Mouse (Mus musculus) kidney, embryonic 14.5 days (tissue): Measurements from ENCODE around the gene Washc4. TPM values are rescaled to one million over a fixed set of nuclear protein-coding genes. Genes with fewer than 3 reads are reported as not detected.
"Not testable (repeated sequence)": the region's sequence is repeated elsewhere in the genome, so short reads cannot be mapped to it uniquely, and the experiment has no call there.

Experiments used
- ATAC-seq: fragments of 200-750 bp; cut with Nextera tagmentation; 2 replicates; pipeline ENCODE4 v1.8.0; 2017; ENCODE audit warnings: moderate number of reproducible peaks, mild to moderate bottlenecking, moderate TSS enrichment, moderate library complexity; ENCODE audit not compliant: low FRiP score, low TSS enrichment
- H3K27ac ChIP-seq: fragments of 300-500 bp; sonication (generic); 2 replicates; pipeline ENCODE4 v1.5.1; 2014; ENCODE audit warnings: low read depth, mild to moderate bottlenecking, low read length, moderate library complexity, mixed read lengths
- H3K27me3 ChIP-seq: fragments of 300-500 bp; sonication (generic); 2 replicates; pipeline ENCODE4 v1.6.1; 2014; ENCODE audit warnings: mild to moderate bottlenecking, low read length; ENCODE audit not compliant: control insufficient read depth, insufficient read depth
- H3K36me3 ChIP-seq: fragments of 300-500 bp; sonication (generic); 2 replicates; pipeline ENCODE4 v1.6.1; 2014; ENCODE audit warnings: low read length, mixed read lengths; ENCODE audit not compliant: control insufficient read depth, insufficient read depth
- H3K4me1 ChIP-seq: fragments of 300-500 bp; sonication (generic); 2 replicates; pipeline ENCODE4 v1.6.1; 2014; ENCODE audit warnings: low read length, mixed read lengths; ENCODE audit not compliant: control insufficient read depth, insufficient read depth
- H3K4me2 ChIP-seq: fragments of 300-500 bp; sonication (generic); replicated peaks from 2 replicates; pipeline ENCODE4 v1.6.1; 2014; ENCODE audit warnings: low read depth, mild to moderate bottlenecking, low read length
- H3K4me3 ChIP-seq: fragments of 300-500 bp; sonication (generic); 2 replicates; pipeline ENCODE4 v1.5.1; 2014; ENCODE audit warnings: mild to moderate bottlenecking, low read length
- H3K9ac ChIP-seq: fragments of 300-500 bp; sonication (generic); 2 replicates; pipeline ENCODE4 v1.6.1; 2014; ENCODE audit warnings: low read depth, mild to moderate bottlenecking, low read length, moderate library complexity
- H3K9me3 ChIP-seq: fragments of 300-500 bp; sonication (generic); 2 replicates; pipeline ENCODE4 v1.6.1; 2016; ENCODE audit warnings: low read length; ENCODE audit not compliant: control insufficient read depth
- WGBS: fragments of 180-500 bp; shearing (Covaris S2); extraction: QIAGEN DNeasy Blood & Tissue Kit; methylation state at CpG from one replicate; pipeline ENCODE4 v1.1.7; 2014; 5-methylcytosine and 5-hydroxymethylcytosine counted together
- polyA plus RNA-seq: library from polyadenylated mRNA; unstranded; fragments of >200 nt; fragmentation: Nextera tagmentation; extraction: Ambion mirVana; gene quantifications from 2 replicates; pipeline ENCODE4 v1.2.1, GENCODE M21; 2014

The Washc4 gene
- 22.8 and 44.1 TPM in 2 replicates for polyA plus RNA-seq

GRCm38 (mm10) chr10:83543439-83544102 is at the start of gene Washc4:
TSS of gene Washc4 (plus strand) at chr10:83543752.
- no peaks in the 10 kb centered on the region for H3K27me3 ChIP-seq
- peak within 1 kb of the TSS; percentile 82 for H3K9ac ChIP-seq
- no peaks in the 10 kb centered on the region for H3K9me3 ChIP-seq
- H3K4me3 ChIP-seq = peak within 1 kb of the TSS; percentile 75
- H3K4me1 ChIP-seq = peaks cover 17% of the 10 kb centered on the region
- ATAC-seq = peak; percentile 100
- H3K4me2 ChIP-seq = peak within 1 kb of the TSS; percentile 53
- 3% methylated on average over 49 of the region's 49 CpGs for WGBS
- peak within 1 kb of the TSS; percentile 53; the same call in 1 of the 2 replicates for H3K27ac ChIP-seq
- peaks cover 8% of the 10 kb centered on the region; the same call in 1 of the 2 replicates for H3K36me3 ChIP-seq

DNA sequence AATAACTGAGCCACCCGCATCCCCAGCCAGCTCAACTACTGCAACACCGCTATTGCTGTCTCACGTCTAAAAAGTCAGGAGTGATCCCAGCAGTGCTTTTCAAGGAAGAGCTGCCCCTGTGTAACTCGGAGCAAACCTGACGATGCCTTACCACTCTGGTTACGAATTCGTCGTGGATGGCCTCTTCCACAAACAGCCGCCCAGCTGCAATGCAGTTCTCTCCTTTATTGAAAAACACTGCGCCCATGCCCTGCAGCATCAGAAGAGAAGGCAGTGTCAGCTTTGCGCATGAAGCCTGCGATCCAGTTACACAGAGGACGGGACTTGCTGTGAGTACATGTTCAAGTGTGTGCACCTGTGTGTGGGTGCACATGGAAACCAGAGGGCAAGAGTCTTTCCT is 46.2 kb upstream of the Washc4 start:
- WGBS = 67% methylated on average over 13 of the region's 13 CpGs
- no peak overlapping the region for H3K4me2 ChIP-seq
- no peak overlapping the region for H3K9ac ChIP-seq
- no peaks in the 10 kb centered on the region for H3K36me3 ChIP-seq
- H3K9me3 ChIP-seq = no peaks in the 10 kb centered on the region
- H3K27ac ChIP-seq = no peak overlapping the region
- ATAC-seq = no peak
- no peak overlapping the region for H3K4me3 ChIP-seq
- no peaks in the 10 kb centered on the region for H3K4me1 ChIP-seq
- no peaks in the 10 kb centered on the region for H3K27me3 ChIP-seq

GRCm38 (mm10) chr10:83508962-83509660 is 34.4 kb upstream of the Washc4 start:
- ATAC-seq = no peak
- no peak overlapping the region for H3K4me3 ChIP-seq
- H3K9me3 ChIP-seq = no peaks in the 10 kb centered on the region
- H3K27ac ChIP-seq = no peak overlapping the region
- no peaks in the 10 kb centered on the region for H3K27me3 ChIP-seq
- no peaks in the 10 kb centered on the region for H3K4me1 ChIP-seq
- H3K9ac ChIP-seq = no peak overlapping the region
- H3K4me2 ChIP-seq = no peak overlapping the region
- 69% methylated on average over 8 of the region's 8 CpGs for WGBS
- H3K36me3 ChIP-seq = no peaks in the 10 kb centered on the region

- no peaks in the 10 kb centered on the region for H3K36me3 ChIP-seq
- no peak overlapping the region for H3K4me2 ChIP-seq
- H3K27ac ChIP-seq = no peak overlapping the region
- H3K27me3 ChIP-seq = no peaks in the 10 kb centered on the region
- H3K4me3 ChIP-seq = no peak overlapping the region
- no peaks in the 10 kb centered on the region for H3K9me3 ChIP-seq
- H3K9ac ChIP-seq = no peak overlapping the region
- 77% methylated on average over 5 of the region's 5 CpGs for WGBS
- ATAC-seq = no peak
- H3K4me1 ChIP-seq = no peaks in the 10 kb centered on the region
Measured at GRCm38 (mm10) chr10:83511304-83511703, 32.2 kb upstream of the Washc4 start.

DNA sequence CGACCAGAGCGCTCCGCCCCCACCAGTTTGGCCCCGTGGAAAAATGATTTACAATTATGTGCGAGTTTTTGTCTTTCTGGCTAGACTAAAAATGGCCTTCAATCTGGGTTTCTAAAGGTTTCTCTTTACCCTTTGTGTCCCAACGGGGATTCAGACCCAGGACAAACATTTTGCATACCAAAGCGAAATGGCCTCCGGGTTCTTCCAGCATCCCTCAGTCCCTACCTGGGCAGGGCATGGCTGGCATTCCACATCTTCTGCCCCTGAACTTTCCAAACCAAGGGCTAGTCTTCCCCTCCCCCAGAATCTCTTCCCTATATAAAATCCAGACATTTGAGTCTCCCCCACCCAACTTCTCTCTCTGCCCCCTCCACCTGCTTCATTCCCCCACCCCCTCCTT is 29.8 kb upstream of the Washc4 start:
- H3K27me3 ChIP-seq = no peaks in the 10 kb centered on the region
- H3K4me1 ChIP-seq = no peaks in the 10 kb centered on the region
- WGBS = 76% methylated on average over 8 of the region's 8 CpGs
- no peaks in the 10 kb centered on the region for H3K36me3 ChIP-seq
- no peak overlapping the region for H3K9ac ChIP-seq
- no peak for ATAC-seq
- H3K4me3 ChIP-seq = no peak overlapping the region
- H3K4me2 ChIP-seq = no peak overlapping the region
- no peaks in the 10 kb centered on the region for H3K9me3 ChIP-seq
- H3K27ac ChIP-seq = no peak overlapping the region

GRCm38 (mm10) chr10:83520990-83521389 is 22.6 kb upstream of the Washc4 start:
- WGBS = 79% methylated on average over 4 of the region's 4 CpGs
- no peak for ATAC-seq
- Histone ChIP-seq H3K27ac (no peak overlapping the region), H3K9ac (no peak overlapping the region), H3K4me2 (no peak overlapping the region), H3K4me3 (no peak overlapping the region), H3K4me1 (no peaks in the 10 kb centered on the region), H3K27me3 (no peaks in the 10 kb centered on the region), H3K36me3 (no peaks in the 10 kb centered on the region), H3K9me3 (peaks cover 2% of the 10 kb centered on the region; the same call in 1 of the 2 replicates)

DNA sequence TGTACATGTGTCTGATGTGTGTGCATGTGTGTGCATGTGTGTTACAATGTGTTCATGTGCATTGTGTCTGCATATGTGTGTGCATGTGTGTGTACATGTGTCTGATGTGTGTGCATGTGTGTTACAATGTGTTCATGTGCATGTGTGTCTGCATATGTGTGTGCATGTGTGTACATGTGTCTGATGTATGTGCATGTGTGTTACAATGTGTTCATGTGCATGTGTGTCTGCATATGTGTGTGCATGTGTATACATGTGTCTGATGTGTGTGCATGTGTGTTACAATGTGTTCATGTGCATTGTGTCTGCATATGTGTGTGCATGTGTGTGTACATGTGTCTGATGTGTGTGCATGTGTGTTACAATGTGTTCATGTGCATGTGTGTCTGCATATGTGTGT is 19.3 kb upstream of the Washc4 start:
- not testable (repeated sequence) for ATAC-seq, H3K36me3 ChIP-seq, H3K27ac ChIP-seq, H3K9ac ChIP-seq, H3K27me3 ChIP-seq, H3K9me3 ChIP-seq, H3K4me2 ChIP-seq, H3K4me1 ChIP-seq, H3K4me3 ChIP-seq

GRCm38 (mm10) chr10:83530384-83530967 is 13.1 kb upstream of the Washc4 start:
- no peak for ATAC-seq

More at GRCm38 (mm10) chr10:83530384-83530967, 13.1 kb upstream of the Washc4 start:
- Histone ChIP-seq H3K4me2 (no peak overlapping the region), H3K9ac (no peak overlapping the region), H3K9me3 (no peaks in the 10 kb centered on the region), H3K4me3 (no peak overlapping the region), H3K27ac (no peak overlapping the region), H3K27me3 (peaks cover 8% of the 10 kb centered on the region; the same call in 1 of the 2 replicates), H3K4me1 (no peaks in the 10 kb centered on the region; the same call in 1 of the 2 replicates), H3K36me3 (no peaks in the 10 kb centered on the region)
- WGBS = 84% methylated on average over 6 of the region's 6 CpGs
